Mouse (Mus musculus) adrenal gland, adult 8-10 months (tissue): ENCODE data around the gene Lamc3. TPM values are rescaled to one million over a fixed set of nuclear protein-coding genes. Genes with fewer than 3 reads are reported as not detected.

Experiments
- DNase-seq: peaks from one replicate; pipeline ENCODE4 v3.0.0; 2022
- total RNA-seq, 4 experiments: library from RNA; stranded (reverse); gene quantifications; 2 replicates each; pipeline ENCODE4 v1.2.4; 2022

Gene Lamc3
- total RNA-seq: 10 to 100 TPM; 18.8 to 22.1 (median 20.7) TPM

DNA sequence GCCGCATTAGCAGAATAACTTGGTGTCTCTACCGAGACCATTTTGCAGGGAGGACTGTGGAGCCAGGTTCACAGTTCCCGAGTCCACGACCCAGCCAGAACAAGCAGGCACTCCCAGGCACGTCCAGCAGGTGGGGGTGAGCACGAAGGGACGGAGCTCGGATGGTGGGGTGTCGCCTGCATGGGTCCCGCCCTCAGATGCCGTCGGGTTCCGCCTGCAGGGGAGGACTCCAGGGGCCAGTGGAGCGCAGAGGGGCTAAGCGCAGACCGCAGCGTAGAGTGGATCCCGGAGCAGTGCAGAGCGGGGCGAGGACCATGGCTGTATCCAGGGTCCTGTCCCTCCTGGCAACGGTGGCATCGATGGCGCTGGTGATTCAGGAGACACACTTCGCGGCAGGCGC is at the start of gene Lamc3:
Gene Lamc3 (plus strand): TSS at position 262 of the 400 bp plus-strand sequence.
- no peak for DNase-seq

GRCm38 (mm10) chr2:31838868-31839267 is 48.2 kb upstream of the Lamc3 start:
- no peak for DNase-seq

- DNase-seq: no peak
Measured at GRCm38 (mm10) chr2:31844729-31845136, 42.4 kb upstream of the Lamc3 start.

DNA sequence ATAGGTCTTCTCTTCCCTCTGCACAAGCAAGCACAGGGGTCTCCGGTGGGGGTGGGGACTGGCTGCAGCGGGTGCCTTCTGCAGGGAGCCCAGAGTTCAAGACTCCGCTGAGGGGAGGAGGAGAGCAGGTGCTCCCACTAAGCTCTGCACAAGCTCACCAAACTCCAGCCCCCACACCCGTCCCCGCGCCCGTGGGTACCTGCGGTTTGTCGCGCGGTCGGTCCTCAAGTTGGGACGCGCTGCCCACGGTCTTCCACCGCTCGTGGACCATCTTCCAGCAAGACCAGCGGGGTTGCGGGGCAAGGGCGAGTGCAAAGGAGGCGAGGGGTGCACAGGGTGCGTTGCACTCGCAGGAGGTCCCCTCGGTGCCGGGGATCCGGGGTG is 41.6 kb upstream of the Lamc3 start:
- DNase-seq: no peak

DNA sequence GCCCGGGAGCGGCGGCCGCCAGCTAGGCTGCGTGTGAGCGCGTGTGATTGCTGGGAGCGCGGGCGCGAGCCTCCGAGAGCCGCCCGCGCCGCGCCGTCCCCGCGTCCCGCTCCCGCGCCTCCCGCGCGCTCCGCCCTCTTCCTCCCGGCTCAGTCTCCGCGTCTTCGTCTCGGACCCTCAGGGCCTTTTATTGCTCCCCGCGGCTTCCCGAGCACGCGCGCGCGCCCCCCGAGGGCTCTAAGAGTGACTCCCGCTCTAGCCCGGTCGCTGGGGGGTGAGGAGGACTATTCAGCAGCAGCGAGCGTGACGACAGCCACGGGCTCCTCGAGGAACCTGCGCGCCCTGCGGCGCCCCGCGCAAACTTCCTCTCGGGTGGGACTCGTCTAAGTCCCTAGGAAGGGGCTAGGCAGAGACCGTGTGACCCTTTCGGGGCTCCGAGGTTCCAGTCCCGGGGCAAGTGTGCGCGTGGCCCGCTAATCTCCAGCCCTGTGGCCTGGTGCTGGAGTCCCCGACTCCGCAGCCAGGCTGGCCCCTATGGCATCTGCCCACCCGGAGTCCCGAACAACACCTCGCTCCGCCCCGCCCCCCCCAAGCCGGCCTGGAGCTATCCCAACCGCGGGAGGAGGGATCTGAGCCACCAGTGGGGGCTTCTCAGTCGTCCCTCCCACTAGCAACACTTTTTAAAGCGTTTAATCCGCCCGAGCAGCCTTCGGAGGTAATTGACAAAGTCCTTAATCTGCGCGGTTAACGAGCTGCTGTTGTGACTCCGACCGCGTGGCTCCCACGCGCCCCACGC is 41.0 kb upstream of the Lamc3 start, which contains the start of gene Fibcd1:
Gene Fibcd1 (minus strand): TSS at position 110 of the 796 bp plus-strand sequence.
- no peak for DNase-seq

DNA sequence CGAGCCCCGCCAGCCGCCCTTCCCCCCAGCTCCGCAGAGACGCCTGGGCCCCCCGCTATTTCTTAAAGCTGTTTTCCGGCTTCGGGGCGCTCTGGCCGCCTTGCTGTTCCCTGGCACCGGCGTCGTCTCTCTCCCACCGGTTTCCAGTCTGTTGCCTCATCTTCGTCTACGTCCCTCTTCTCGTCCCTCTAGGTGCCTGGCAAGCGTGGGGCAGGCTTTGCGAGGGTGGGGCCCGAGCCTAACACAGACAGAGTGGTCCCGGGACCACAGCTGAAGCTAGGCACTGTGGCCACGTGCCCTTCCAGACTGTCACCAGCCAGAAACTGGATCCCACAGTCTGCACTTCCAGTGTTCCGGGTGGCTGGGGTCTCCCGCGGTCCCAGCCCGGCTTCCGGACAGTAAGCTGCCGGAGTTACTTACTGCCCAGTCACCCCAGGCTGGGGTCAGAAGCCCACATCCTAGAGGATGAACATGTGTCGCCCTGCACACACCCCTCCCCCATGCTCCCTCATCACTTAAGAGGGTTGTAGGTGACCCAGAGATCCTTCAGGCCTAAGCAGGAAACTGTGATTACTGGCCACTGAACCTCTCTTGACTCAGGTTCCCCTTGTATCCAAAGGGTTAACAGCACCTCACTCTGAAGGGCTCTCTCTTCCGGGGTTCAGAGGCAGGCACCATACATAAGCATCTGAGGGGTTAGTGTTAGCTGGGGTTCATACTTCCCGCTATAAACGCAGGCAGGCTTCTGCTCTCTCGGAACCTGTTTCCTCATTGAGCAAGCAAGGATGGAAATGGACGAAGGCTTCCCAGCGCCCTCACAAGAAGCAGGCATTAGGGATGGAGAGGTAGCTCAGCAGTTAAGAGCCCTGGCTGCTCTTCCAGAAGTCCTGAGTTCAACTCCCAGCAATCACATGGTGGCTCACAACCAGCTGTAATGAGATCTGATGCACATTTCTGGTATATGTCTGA is 40.1 kb upstream of the Lamc3 start:
- DNase-seq: no peak

- no peak for DNase-seq
Measured at GRCm38 (mm10) chr2:31847908-31848307, 39.2 kb upstream of the Lamc3 start.

DNA sequence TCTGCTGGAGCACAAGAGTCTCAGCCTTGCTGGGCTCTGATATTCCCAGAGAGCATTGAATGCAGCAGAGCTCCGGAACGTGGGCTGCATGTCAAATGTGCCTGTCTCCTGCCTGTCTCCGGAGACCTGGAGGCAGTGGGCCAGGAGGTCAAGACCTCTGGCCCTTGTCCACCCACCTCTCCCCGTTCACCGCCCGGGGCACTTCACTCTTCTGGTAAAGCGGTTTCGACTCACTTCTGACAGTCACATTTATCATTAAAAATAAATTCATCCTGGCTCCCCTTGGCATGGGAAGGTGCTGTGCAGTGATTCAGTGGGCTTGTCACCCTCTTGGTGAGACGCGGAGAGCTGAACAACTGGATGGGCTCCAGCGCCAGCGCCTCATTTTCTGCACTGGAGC is 37.0 kb upstream of the Lamc3 start:
- no peak for DNase-seq

DNA sequence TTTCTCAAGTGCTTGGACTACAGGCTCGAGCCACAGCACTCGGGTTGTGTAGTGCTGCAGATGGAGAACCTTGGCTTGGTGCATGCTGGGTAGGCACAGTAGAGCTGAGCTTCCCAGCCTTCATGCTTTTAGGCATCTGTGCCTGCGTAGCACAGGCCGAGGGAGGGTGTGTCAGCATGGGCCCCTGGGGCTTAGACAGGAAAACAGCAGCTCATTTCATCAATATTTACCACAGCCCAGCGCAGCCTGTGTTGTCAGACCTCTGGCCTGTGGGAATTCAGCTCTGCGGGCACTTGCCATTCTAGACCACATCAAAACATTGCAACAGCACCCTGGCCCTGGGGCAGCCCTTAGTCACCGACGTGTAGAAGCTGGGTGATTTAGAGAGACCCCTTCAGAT is 31.1 kb upstream of the Lamc3 start:
- no peak for DNase-seq

- DNase-seq: no peak
Measured at GRCm38 (mm10) chr2:31857180-31857579, 29.9 kb upstream of the Lamc3 start.

- DNase-seq: no peak
Measured at GRCm38 (mm10) chr2:31858500-31858899, 28.6 kb upstream of the Lamc3 start.

DNA sequence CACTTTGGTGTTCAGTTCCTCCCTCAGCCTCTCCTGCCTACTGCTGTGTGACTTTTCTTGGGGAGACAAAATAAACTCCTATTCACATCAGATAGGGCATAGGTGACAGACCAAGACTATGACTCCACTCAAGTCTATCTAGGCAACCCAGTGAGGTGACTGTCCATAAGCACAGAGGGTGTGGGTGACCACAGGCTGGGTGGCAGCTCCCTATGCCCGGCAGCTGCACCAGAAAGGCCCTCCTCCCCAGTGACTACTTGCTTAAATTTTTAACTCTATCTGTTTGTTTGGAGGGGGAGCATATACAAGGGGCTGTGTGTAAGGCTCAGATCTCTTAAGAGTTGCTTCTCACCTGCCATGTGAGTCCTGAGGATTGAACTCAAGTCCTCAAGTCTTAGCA is 24.2 kb upstream of the Lamc3 start:
- DNase-seq: no peak

DNA sequence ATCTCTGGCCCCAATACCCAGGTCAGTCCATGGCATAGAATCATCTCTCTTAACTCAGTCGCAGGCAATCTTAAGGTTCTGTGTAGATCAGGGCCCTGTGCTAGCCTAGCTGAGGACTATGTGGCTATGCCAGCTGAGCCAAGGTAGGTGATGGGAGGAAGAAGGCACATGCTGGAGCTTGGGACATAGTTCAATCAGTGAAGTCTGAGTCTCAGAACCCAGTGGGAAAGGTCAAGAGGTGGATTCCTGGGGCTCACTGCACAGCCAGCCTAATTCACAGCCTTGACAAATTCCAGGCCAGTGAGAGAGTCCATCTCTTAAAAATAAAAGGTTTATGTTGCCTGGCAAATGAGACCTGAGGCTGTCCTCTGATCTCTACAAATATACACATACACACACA is 23.3 kb upstream of the Lamc3 start:
- no peak for DNase-seq

- DNase-seq: no peak
Measured at GRCm38 (mm10) chr2:31864891-31865290, 22.2 kb upstream of the Lamc3 start.

GRCm38 (mm10) chr2:31865322-31865721 is 21.8 kb upstream of the Lamc3 start:
- no peak for DNase-seq

GRCm38 (mm10) chr2:31865794-31866193 is 21.3 kb upstream of the Lamc3 start:
- no peak for DNase-seq

DNA sequence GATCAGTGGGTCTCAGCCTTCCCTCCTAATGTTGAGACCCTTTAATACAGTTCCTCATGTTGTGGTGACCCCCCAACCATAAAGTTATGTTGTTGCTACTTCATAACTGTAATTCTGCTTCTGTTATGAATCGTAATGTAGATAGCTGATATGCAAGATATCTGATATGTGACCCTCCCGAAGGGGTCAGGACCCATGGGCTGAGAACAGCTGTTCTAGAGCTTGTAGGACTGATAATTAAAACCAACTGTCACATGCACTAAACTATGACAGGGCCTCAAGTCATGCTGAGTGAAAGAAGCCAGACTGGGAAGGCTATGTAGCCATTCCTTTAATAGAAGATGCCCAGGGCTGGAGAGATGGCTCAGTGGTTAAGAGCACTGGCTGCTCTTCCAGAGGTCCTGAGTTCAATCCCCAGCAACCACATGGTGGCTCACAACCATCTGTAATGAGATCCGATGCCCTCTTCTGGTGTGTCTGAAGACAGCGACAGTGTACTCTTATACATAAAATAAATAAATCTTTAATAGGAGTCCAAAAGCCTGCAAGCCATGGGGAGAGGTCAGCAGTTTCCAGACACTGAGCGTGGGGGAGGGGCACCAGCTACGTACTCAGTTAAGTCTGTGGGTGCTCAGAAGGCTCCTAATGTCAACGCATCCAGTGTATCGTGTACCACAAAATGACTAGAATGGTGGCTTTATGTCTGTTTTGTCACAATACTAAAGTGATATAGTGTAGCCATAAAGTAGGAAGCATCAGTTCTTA is 19.1 kb upstream of the Lamc3 start:
- no peak for DNase-seq

- no peak for DNase-seq
Measured at GRCm38 (mm10) chr2:31868538-31869164, 18.4 kb upstream of the Lamc3 start.

DNA sequence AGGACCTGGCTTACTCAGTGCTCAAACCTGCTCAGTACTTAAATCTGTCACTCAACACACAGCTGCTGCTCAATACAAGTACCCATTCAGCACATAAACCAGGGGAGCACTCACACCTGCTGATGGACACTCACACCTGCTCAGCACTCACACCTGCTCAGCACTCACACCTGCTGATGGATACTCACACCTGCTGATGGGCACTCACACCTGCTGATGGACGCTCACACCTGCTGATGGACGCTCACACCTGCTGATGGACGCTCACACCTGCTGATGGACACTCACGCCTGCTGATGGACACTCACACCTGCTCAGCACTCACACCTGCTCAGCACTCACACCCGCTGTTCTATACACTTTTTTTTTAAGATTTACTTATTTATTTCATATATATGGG is 17.4 kb upstream of the Lamc3 start:
- no peak for DNase-seq

GRCm38 (mm10) chr2:31870683-31871082 is 16.4 kb upstream of the Lamc3 start:
- no peak for DNase-seq

- DNase-seq: no peak
Measured at GRCm38 (mm10) chr2:31874290-31874855, 12.7 kb upstream of the Lamc3 start.

GRCm38 (mm10) chr2:31876446-31876845 is 10.6 kb upstream of the Lamc3 start:
- no peak for DNase-seq
